Mouse (Mus musculus) cerebellum, adult 2 months (tissue): Measurements from ENCODE around the gene Cited2.

Source experiments
- CTCF ChIP-seq: fragments of 200-500 bp; IDR thresholded peaks from 2 replicates; pipeline ENCODE4 v1.5.1; 2011; ENCODE audit warnings: low read depth, mild to moderate bottlenecking, control low read depth, low read length, moderate library complexity, borderline replicate concordance; ENCODE audit not compliant: insufficient read depth
- POLR2A ChIP-seq: fragments of 200-500 bp; IDR thresholded peaks from 2 replicates; pipeline ENCODE4 v1.6.1; 2011; ENCODE audit warnings: low read length, control low read depth, borderline replicate concordance; ENCODE audit not compliant: insufficient read depth

- TF ChIP-seq CTCF: no peak
- TF ChIP-seq POLR2A: no peak
Measured at GRCm38 (mm10) chr10:17725644-17726372, 2.8 kb downstream of the Cited2 start.
